Mouse (Mus musculus) neural tube, embryonic 15.5 days (tissue): ENCODE results near the gene Tmem8b. TPM values are rescaled to one million over a fixed set of nuclear protein-coding genes. Genes with fewer than 3 reads are reported as not detected.

Experiments
- ATAC-seq: fragments of 200-750 bp; cut with Nextera tagmentation; 2 replicates; pipeline ENCODE4 v1.8.0; 2017; ENCODE audit warnings: mild to moderate bottlenecking, moderate TSS enrichment, moderate library complexity; ENCODE audit not compliant: low FRiP score
- H3K27ac ChIP-seq: fragments of 300-500 bp; sonication (generic); replicated peaks from 2 replicates; pipeline ENCODE4 v1.5.1; 2015; ENCODE audit warnings: mild to moderate bottlenecking, inconsistent platforms
- H3K27me3 ChIP-seq: fragments of 300-500 bp; sonication (generic); replicated peaks from 2 replicates; pipeline ENCODE4 v1.6.1; 2015; ENCODE audit warnings: inconsistent platforms
- H3K36me3 ChIP-seq: fragments of 300-500 bp; sonication (generic); 2 replicates; pipeline ENCODE4 v1.6.1; 2015; ENCODE audit warnings: inconsistent platforms
- H3K4me1 ChIP-seq: fragments of 300-500 bp; sonication (generic); 2 replicates; pipeline ENCODE4 v1.6.1; 2015; ENCODE audit warnings: inconsistent platforms
- H3K4me2 ChIP-seq: fragments of 300-500 bp; sonication (generic); 2 replicates; pipeline ENCODE4 v1.6.1; 2015; ENCODE audit warnings: inconsistent platforms, mild to moderate bottlenecking, moderate library complexity
- H3K4me3 ChIP-seq: fragments of 300-500 bp; sonication (generic); replicated peaks from 2 replicates; pipeline ENCODE4 v1.5.1; 2015; ENCODE audit warnings: mild to moderate bottlenecking, inconsistent platforms
- H3K9ac ChIP-seq: fragments of 300-500 bp; sonication (generic); replicated peaks from 2 replicates; pipeline ENCODE4 v1.6.1; 2015; ENCODE audit warnings: mild to moderate bottlenecking, inconsistent platforms
- H3K9me3 ChIP-seq: fragments of 300-500 bp; sonication (generic); replicated peaks from 2 replicates; pipeline ENCODE4 v1.6.1; 2016; ENCODE audit warnings: inconsistent platforms
- WGBS: fragments of 180-500 bp; shearing (Covaris S2); methylation state at CpG from one replicate; pipeline ENCODE4 v1.1.7; 2015; ENCODE audit warnings: mixed read lengths; 5-methylcytosine and 5-hydroxymethylcytosine counted together
- polyA plus RNA-seq: library from polyadenylated mRNA; unstranded; fragments of >200 nt; fragmentation: Nextera tagmentation; extraction: Ambion mirVana; gene quantifications from 2 replicates; pipeline ENCODE4 v1.2.1, GENCODE M21; 2015

Tmem8b gene
- polyA plus RNA-seq, 1 experiment from 2014 or later: 12.4 TPM

- Histone ChIP-seq H3K4me2 (no peak overlapping the region), H3K27me3 (no peaks in the 10 kb centered on the region), H3K36me3 (peaks cover 7% of the 10 kb centered on the region), H3K27ac (no peak overlapping the region), H3K4me1 (no peaks in the 10 kb centered on the region), H3K4me3 (no peak overlapping the region), H3K9me3 (no peaks in the 10 kb centered on the region), H3K9ac (no peak overlapping the region)
- no peak; the same call in 1 of the 2 replicates for ATAC-seq
- WGBS: 33% methylated on average over 9 of the region's 9 CpGs
Observed at GRCm38 (mm10) chr4:43695249-43695671, 26.5 kb downstream of the Tmem8b start.

GRCm38 (mm10) chr4:43696561-43696960 is 27.8 kb downstream of the Tmem8b start:
- no peak for ATAC-seq
- no peaks in the 10 kb centered on the region for H3K9me3 ChIP-seq
- H3K4me1 ChIP-seq: no peaks in the 10 kb centered on the region
- no peak overlapping the region for H3K27ac ChIP-seq
- H3K36me3 ChIP-seq: peaks cover under 1% of the 10 kb centered on the region; the same call in 1 of the 2 replicates
- no peaks in the 10 kb centered on the region for H3K27me3 ChIP-seq
- no peak overlapping the region for H3K4me3 ChIP-seq
- H3K4me2 ChIP-seq: no peak overlapping the region
- H3K9ac ChIP-seq: no peak overlapping the region
- 72% methylated on average over 13 of the region's 13 CpGs for WGBS

GRCm38 (mm10) chr4:43700707-43701106 is 31.9 kb downstream of the Tmem8b start, which contains the start of gene Olfr70:
TSS of gene Olfr70 (minus strand) at chr4:43700807.
- Histone ChIP-seq H3K4me2 (no peak within 1 kb of the TSS), H3K4me3 (no peak within 1 kb of the TSS), H3K9me3 (no peaks in the 10 kb centered on the region), H3K36me3 (no peaks in the 10 kb centered on the region), H3K27ac (no peak within 1 kb of the TSS), H3K27me3 (no peaks in the 10 kb centered on the region), H3K9ac (no peak within 1 kb of the TSS), H3K4me1 (no peaks in the 10 kb centered on the region)
- ATAC-seq: no peak
- WGBS: 88% methylated on average over 6 of the region's 6 CpGs

- H3K9me3 ChIP-seq: no peaks in the 10 kb centered on the region
- H3K27me3 ChIP-seq: no peaks in the 10 kb centered on the region
- H3K36me3 ChIP-seq: no peaks in the 10 kb centered on the region
- no peak overlapping the region for H3K27ac ChIP-seq
- no peak overlapping the region for H3K4me2 ChIP-seq
- H3K4me3 ChIP-seq: no peak overlapping the region
- no peaks in the 10 kb centered on the region for H3K4me1 ChIP-seq
- 77% methylated on average over 6 of the region's 6 CpGs for WGBS
- H3K9ac ChIP-seq: no peak overlapping the region
- no peak for ATAC-seq
Observed at GRCm38 (mm10) chr4:43703439-43703838, 34.7 kb downstream of the Tmem8b start.

GRCm38 (mm10) chr4:43703851-43704250 is 35.1 kb downstream of the Tmem8b start:
- no peak overlapping the region for H3K4me2 ChIP-seq
- no peak overlapping the region for H3K27ac ChIP-seq
- H3K36me3 ChIP-seq: no peaks in the 10 kb centered on the region
- 70% methylated on average over 8 of the region's 8 CpGs for WGBS
- H3K9ac ChIP-seq: no peak overlapping the region
- no peaks in the 10 kb centered on the region for H3K9me3 ChIP-seq
- H3K4me3 ChIP-seq: no peak overlapping the region
- no peaks in the 10 kb centered on the region for H3K4me1 ChIP-seq
- ATAC-seq: no peak
- no peaks in the 10 kb centered on the region for H3K27me3 ChIP-seq

- Histone ChIP-seq H3K27me3 (0 out of 2 replicates have a peak, but pooled peaks cover 3% of the 10 kb centered on the region), H3K36me3 (no peaks in the 10 kb centered on the region), H3K9ac (no peak overlapping the region), H3K4me1 (no peaks in the 10 kb centered on the region), H3K4me3 (no peak overlapping the region), H3K9me3 (no peaks in the 10 kb centered on the region), H3K4me2 (no peak overlapping the region), H3K27ac (no peak overlapping the region)
- 87% methylated on average over 13 of the region's 13 CpGs for WGBS
- ATAC-seq: no peak
Observed at GRCm38 (mm10) chr4:43705991-43706390, 37.2 kb downstream of the Tmem8b start.

- 81% methylated on average over 6 of the region's 6 CpGs for WGBS
- H3K27ac ChIP-seq: no peak within 1 kb of the TSS
- H3K4me1 ChIP-seq: no peaks in the 10 kb centered on the region
- H3K9ac ChIP-seq: no peak within 1 kb of the TSS
- 0 out of 2 replicates have a peak, but pooled peaks cover 3% of the 10 kb centered on the region for H3K27me3 ChIP-seq
- no peaks in the 10 kb centered on the region for H3K9me3 ChIP-seq
- H3K4me3 ChIP-seq: no peak within 1 kb of the TSS
- ATAC-seq: no peak
- H3K4me2 ChIP-seq: no peak within 1 kb of the TSS
- H3K36me3 ChIP-seq: no peaks in the 10 kb centered on the region
Observed at GRCm38 (mm10) chr4:43709869-43710268, 41.1 kb downstream of the Tmem8b start, which contains the start of gene Olfr71. TSS of gene Olfr71 (minus strand) at chr4:43710255.

- H3K9me3 ChIP-seq: no peaks in the 10 kb centered on the region
- ATAC-seq: no peak
- no peak overlapping the region for H3K4me3 ChIP-seq
- no peak overlapping the region for H3K9ac ChIP-seq
- no peak overlapping the region for H3K27ac ChIP-seq
- WGBS: 1% methylated on average over 2 of the region's 2 CpGs
- no peak overlapping the region for H3K4me2 ChIP-seq
- 0 out of 2 replicates have a peak, but pooled peaks cover 5% of the 10 kb centered on the region for H3K27me3 ChIP-seq
- H3K36me3 ChIP-seq: no peaks in the 10 kb centered on the region
- H3K4me1 ChIP-seq: no peaks in the 10 kb centered on the region
Observed at GRCm38 (mm10) chr4:43711821-43712220, 43.0 kb downstream of the Tmem8b start.

- Histone ChIP-seq H3K27ac (no peak overlapping the region), H3K4me3 (no peak overlapping the region), H3K9me3 (no peaks in the 10 kb centered on the region), H3K4me2 (no peak overlapping the region), H3K27me3 (0 out of 2 replicates have a peak, but pooled peaks cover 5% of the 10 kb centered on the region), H3K9ac (no peak overlapping the region), H3K4me1 (no peaks in the 10 kb centered on the region), H3K36me3 (no peaks in the 10 kb centered on the region)
- no peak for ATAC-seq
- WGBS: 43% methylated on average over 7 of the region's 7 CpGs
Observed at GRCm38 (mm10) chr4:43713652-43714219, 45.0 kb downstream of the Tmem8b start.

- Histone ChIP-seq H3K27me3 (0 out of 2 replicates have a peak, but pooled peaks cover 3% of the 10 kb centered on the region), H3K4me2 (no peak overlapping the region), H3K27ac (no peak overlapping the region), H3K9ac (no peak overlapping the region), H3K9me3 (no peaks in the 10 kb centered on the region), H3K4me1 (no peaks in the 10 kb centered on the region), H3K36me3 (no peaks in the 10 kb centered on the region), H3K4me3 (no peak overlapping the region)
- ATAC-seq: no peak
- WGBS: 34% methylated on average over 14 of the region's 16 CpGs
Observed at GRCm38 (mm10) chr4:43720491-43721228, 51.9 kb downstream of the Tmem8b start.

GRCm38 (mm10) chr4:43722191-43722590 is 53.4 kb downstream of the Tmem8b start:
- Histone ChIP-seq H3K27ac (no peak overlapping the region), H3K27me3 (no peaks in the 10 kb centered on the region), H3K4me2 (no peak overlapping the region), H3K4me1 (no peaks in the 10 kb centered on the region), H3K36me3 (no peaks in the 10 kb centered on the region), H3K9ac (no peak overlapping the region), H3K4me3 (no peak overlapping the region), H3K9me3 (no peaks in the 10 kb centered on the region)
- 90% methylated on average over 4 of the region's 4 CpGs for WGBS
- no peak for ATAC-seq

- no peaks in the 10 kb centered on the region for H3K36me3 ChIP-seq
- H3K4me1 ChIP-seq: no peaks in the 10 kb centered on the region
- H3K27me3 ChIP-seq: no peaks in the 10 kb centered on the region
- H3K4me3 ChIP-seq: no peak overlapping the region
- no peaks in the 10 kb centered on the region for H3K9me3 ChIP-seq
- ATAC-seq: no peak
- 49% methylated on average over 1 of the region's 1 CpGs for WGBS
- no peak overlapping the region for H3K9ac ChIP-seq
- no peak overlapping the region for H3K27ac ChIP-seq
- H3K4me2 ChIP-seq: no peak overlapping the region
Observed at GRCm38 (mm10) chr4:43724764-43725163, 56.0 kb downstream of the Tmem8b start.
